Mouse (Mus musculus) telencephalon, adult 2 months (tissue): Measurements from ENCODE around the gene Gm11007.
"Not testable (repeated sequence)": the region's sequence is repeated elsewhere in the genome, so short reads cannot be mapped to it uniquely, and the experiment has no call there.

ENCODE experiments used
- DNase-seq: peaks from one replicate; pipeline ENCODE4 v3.0.0-alpha.2; 2011; ENCODE audit warnings: low read depth, low spot score

Gm11007 gene

DNA sequence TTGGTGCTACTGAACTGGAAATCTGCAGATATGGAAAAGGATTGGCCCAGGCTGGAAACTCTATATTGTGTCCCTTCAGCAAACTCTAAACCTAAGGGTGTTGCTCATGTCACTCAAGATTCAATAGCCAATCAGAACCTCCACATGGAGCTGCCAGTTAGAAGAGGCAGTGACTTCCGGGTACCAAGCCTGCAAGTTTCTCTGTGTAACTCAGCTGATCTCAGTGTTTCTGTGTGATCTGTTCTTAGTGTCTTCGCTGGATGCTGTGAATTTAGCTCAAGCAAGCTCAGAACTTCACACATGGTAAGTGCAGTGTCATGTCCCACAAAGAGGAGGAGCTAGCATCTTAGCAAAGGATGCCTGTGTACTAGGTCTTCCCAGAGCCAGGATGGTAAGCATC lies at the start of gene Gm11007:
Gene Gm11007 (plus strand): TSS at position 301 of the 400 bp plus-strand sequence.
- not testable (repeated sequence) for DNase-seq
